8 mouse cellular contexts compared by ENCODE assay signal in genomic region chr1:128590816-128591720, GRCm38 (mm10). TPM values are rescaled to one million over a fixed set of nuclear protein-coding genes. Genes with fewer than 3 reads are reported as not detected.
DNase-seq lines count a peak whose midpoint lies in the region; ATAC-seq and TF ChIP-seq lines count a peak whose summit lies in the region.

No protein-coding gene starts in this region.

- no peaks in the 10 kb centered on the region for H3K27me3 ChIP-seq in heart, adult 2 months (ENCODE audit: control insufficient read depth, insufficient read depth, low read length)
- no peaks in the 10 kb centered on the region for H3K27me3 ChIP-seq in kidney, embryonic 14.5 days (ENCODE audit: control insufficient read depth, insufficient read depth, low read length)
- no peaks in the 10 kb centered on the region for H3K27me3 ChIP-seq in lung, postnatal 0 days (replicated peaks; ENCODE audit: insufficient read depth, low read length)

- H3K79me2 ChIP-seq in heart, adult 2 months (replicated peaks; ENCODE audit: control insufficient read depth, insufficient read depth, low read length), result no peaks in the 10 kb centered on the region

- H3K36me3 ChIP-seq in heart, adult 2 months (ENCODE audit: control insufficient read depth, insufficient read depth, low read length), result no peaks in the 10 kb centered on the region
- H3K36me3 ChIP-seq in kidney, embryonic 14.5 days (ENCODE audit: control insufficient read depth, insufficient read depth, low read length), result peaks cover 17% of the 10 kb centered on the region; the same call in 1 of the 2 replicates
- H3K36me3 ChIP-seq in lung, postnatal 0 days (ENCODE audit: insufficient read depth, low read length), result no peaks in the 10 kb centered on the region

- H3K9ac ChIP-seq in heart, adult 2 months (ENCODE audit: low read depth, low read length), result peak overlapping the region; percentile 66
- H3K9ac ChIP-seq in kidney, embryonic 14.5 days (ENCODE audit: low read depth, low read length), result peak overlapping the region; percentile 70
- H3K9ac ChIP-seq in lung, postnatal 0 days (replicated peaks; ENCODE audit: low read depth), result peak overlapping the region; percentile 44

- intact Hi-C loops in heart, adult 2 months (cut with DNase I), result loop anchor here (1.0 to 2.0 kb wide), 3 partner anchors 118 to 222 kb away; no protein-coding TSS in a partner anchor

- peak; percentile 36; the same call in 1 of the 2 replicates for TF ChIP-seq POLR2A in heart, adult 2 months (IDR thresholded peaks at IDR 0.05; ENCODE audit: insufficient read depth, low read depth, low read length)

- peak overlapping the region; percentile 49 for H3K4me3 ChIP-seq in heart, adult 2 months
- peak overlapping the region; percentile 67 for H3K4me3 ChIP-seq in kidney, embryonic 14.5 days (ENCODE audit: low read length)
- H3K4me3 ChIP-seq in lung, postnatal 0 days (ENCODE audit: low read depth, low read length), result peak overlapping the region; percentile 57

- WGBS in heart, adult 2 months, result under 1% methylated on average over 63 of the region's 63 CpGs
- under 1% methylated on average over 63 of the region's 63 CpGs for WGBS in kidney, embryonic 14.5 days
- WGBS in lung, postnatal 0 days, result under 1% methylated on average over 63 of the region's 63 CpGs

- no peaks in the 10 kb centered on the region for H3K9me3 ChIP-seq in kidney, embryonic 14.5 days (ENCODE audit: control insufficient read depth, low read length)
- no peaks in the 10 kb centered on the region for H3K9me3 ChIP-seq in lung, postnatal 0 days (ENCODE audit: low read length)

- DNase-seq in ovary, postnatal 36 days (ENCODE audit: low spot score), result peak; percentile 28
- DNase-seq in ovary, adult 18-20 months (ENCODE audit: low spot score), result no peak
- peak; percentile 64 for DNase-seq in embryo, embryonic 11 days
- peak; percentile 71 to 78 for DNase-seq in heart, adult 2 months
- peak; percentile 44 for DNase-seq in lung, postnatal 0 days (ENCODE audit: low spot score)
- peak; percentile 90 to 92 for DNase-seq in thymus, postnatal 36 days

- no peak for TF ChIP-seq EP300 in heart, adult 2 months (IDR thresholded peaks at IDR 0.05; ENCODE audit: insufficient read depth, low read depth, low read length)
- TF ChIP-seq EP300 in lung, postnatal 0 days (IDR thresholded peaks at IDR 0.05), result no peak

- peak overlapping the region; percentile 36 for H3K27ac ChIP-seq in heart, adult 2 months
- peak overlapping the region; percentile 59; the same call in 1 of the 2 replicates for H3K27ac ChIP-seq in kidney, embryonic 14.5 days (ENCODE audit: low read depth, low read length)
- H3K27ac ChIP-seq in lung, postnatal 0 days (ENCODE audit: low read length), result peak overlapping the region; percentile 49

- peak overlapping the region; percentile 85 for H3K4me2 ChIP-seq in kidney, embryonic 14.5 days (replicated peaks; ENCODE audit: low read depth, low read length)
- peak overlapping the region; percentile 93 for H3K4me2 ChIP-seq in lung, postnatal 0 days (replicated peaks; ENCODE audit: low read depth, low read length)

- TF ChIP-seq CTCF in heart, adult 2 months (IDR thresholded peaks at IDR 0.05), result no peak
- no peak for TF ChIP-seq CTCF in lung, postnatal 0 days (IDR thresholded peaks at IDR 0.05)

- no peak for ATAC-seq in kidney, embryonic 14.5 days (ENCODE audit: low FRiP score, low TSS enrichment)
- no peak for ATAC-seq in lung, postnatal 0 days
- ATAC-seq in neutrophil, adult 5-6 weeks (ENCODE audit: extremely low read depth, insufficient number of reproducible peaks, low FRiP score, poor library complexity, severe bottlenecking), result peak; percentile 28

- no peaks in the 10 kb centered on the region for H3K4me1 ChIP-seq in heart, adult 2 months (ENCODE audit: control insufficient read depth, insufficient read depth, low read length)
- peaks cover 8% of the 10 kb centered on the region; the same call in 1 of the 2 replicates for H3K4me1 ChIP-seq in kidney, embryonic 14.5 days (ENCODE audit: control insufficient read depth, insufficient read depth, low read length)
- peaks cover 7% of the 10 kb centered on the region; the same call in 1 of the 2 replicates for H3K4me1 ChIP-seq in lung, postnatal 0 days (ENCODE audit: insufficient read depth, low read depth, low read length)

RNA-seq across cellular contexts. Expression of gene Cxcr4, which starts 1.0 kb away (rescaled TPM):
- total RNA-seq in heart, adult 2 months (2021), result 1 to 10 TPM; 7.0 to 7.8 TPM
- 28.4 and 29.8 TPM in 2 replicates for polyA plus RNA-seq in heart, adult 2 months (2012; rRNA removed)
- polyA plus RNA-seq in kidney, embryonic 14.5 days (2014; fragmentation: Nextera tagmentation; extraction: Ambion mirVana), result 10.7 and 13.8 TPM in 2 replicates
- 13.3 and 15.1 TPM in 2 replicates for polyA plus RNA-seq in lung, postnatal 0 days (2015; fragmentation: Nextera tagmentation; extraction: Ambion mirVana)
- total RNA-seq in neutrophil, adult 5-6 weeks (2017), result 920 and 1,038 TPM in 2 replicates
